Mouse (Mus musculus) MEL (cell line): ENCODE data around the gene Nkiras2. TPM values are rescaled to one million over a fixed set of nuclear protein-coding genes. Genes with fewer than 3 reads are reported as not detected.

ENCODE experiments used
- DNase-seq: peaks from one replicate; pipeline ENCODE4 v3.0.0; 2011; ENCODE audit warnings: low read depth, low spot score
- H3K27ac ChIP-seq: 2 replicates; pipeline ENCODE4 v1.5.1; 2012; ENCODE audit warnings: low read depth, mild to moderate bottlenecking, control low read depth, low read length, moderate library complexity; ENCODE audit not compliant: control insufficient read depth
- H3K27me3 ChIP-seq, 2 experiments: fragments of 150-350 bp in 1 of 2; sonication (generic) in 1 of 2; 2 replicates each; pipeline ENCODE4 v1.6.1; 2012; ENCODE audit warnings: low read length in 2 of 2, mild to moderate bottlenecking in 2 of 2, improper control_type of control experiment in 1 of 2, moderate library complexity in 1 of 2; ENCODE audit not compliant: insufficient read depth in 2 of 2, control insufficient read depth in 1 of 2
- H3K36me3 ChIP-seq, 2 experiments: 2 replicates each; pipeline ENCODE4 v1.6.1; 2012 to 2014; ENCODE audit warnings: low read length in 2 of 2, improper control_type of control experiment in 1 of 2, inconsistent platforms in 1 of 2, mild to moderate bottlenecking in 1 of 2; ENCODE audit not compliant: insufficient read depth in 2 of 2, control insufficient read depth in 1 of 2
- H3K4me1 ChIP-seq, 2 experiments: fragments of 150-350 bp in 1 of 2; sonication (generic) in 1 of 2; 2 replicates each; pipeline ENCODE4 v1.6.1; 2012; ENCODE audit warnings: low read length in 2 of 2, improper control_type of control experiment in 1 of 2, mild to moderate bottlenecking in 1 of 2; ENCODE audit not compliant: insufficient read depth in 2 of 2, control insufficient read depth in 1 of 2
- H3K4me3 ChIP-seq, 2 experiments: fragments of 150-350 bp in 1 of 2; sonication (generic) in 1 of 2; 2 replicates each; pipeline ENCODE4 v1.5.1; 2012; ENCODE audit warnings: low read depth in 2 of 2, low read length in 2 of 2, mild to moderate bottlenecking in 2 of 2, moderate library complexity in 2 of 2, control low read depth in 1 of 2, improper control_type of control experiment in 1 of 2; ENCODE audit not compliant: control insufficient read depth in 1 of 2, insufficient read depth in 1 of 2
- H3K79me2 ChIP-seq: 2 replicates; pipeline ENCODE4 v1.6.1; 2012; ENCODE audit warnings: mild to moderate bottlenecking, low read length, moderate library complexity; ENCODE audit not compliant: control insufficient read depth, poor library complexity, insufficient read depth
- H3K9ac ChIP-seq: 2 replicates; pipeline ENCODE4 v1.6.1; 2012; ENCODE audit warnings: low read depth, mild to moderate bottlenecking, control low read depth, low read length, moderate library complexity; ENCODE audit not compliant: control insufficient read depth, poor library complexity, severe bottlenecking
- H3K9me3 ChIP-seq: fragments of 150-350 bp; sonication (generic); replicated peaks from 2 replicates; pipeline ENCODE4 v1.6.1; 2012; ENCODE audit warnings: mild to moderate bottlenecking, low read length, improper control_type of control experiment, moderate library complexity; ENCODE audit not compliant: insufficient read depth
- CHD2 ChIP-seq: IDR thresholded peaks from 2 replicates; pipeline ENCODE4 v1.6.1; 2011; ENCODE audit warnings: low read length, improper control_type of control experiment
- CTCF ChIP-seq, 3 experiments: IDR thresholded peaks in 2 of 3; conservative IDR thresholded peaks in 1 of 3; 2 replicates each; pipeline ENCODE4 v1.5.1; 2011 to 2012; ENCODE audit warnings: low read length in 3 of 3, low read depth in 2 of 3, mild to moderate bottlenecking in 2 of 3, improper control_type of control experiment in 1 of 3, inconsistent platforms in 1 of 3, mixed read lengths in 1 of 3, moderate library complexity in 1 of 3; ENCODE audit not compliant: control insufficient read depth in 1 of 3, insufficient read depth in 1 of 3, poor library complexity in 1 of 3, severe bottlenecking in 1 of 3
- ETS1 ChIP-seq: IDR thresholded peaks from 2 replicates; pipeline ENCODE4 v1.6.1; 2012; ENCODE audit warnings: low read depth, mild to moderate bottlenecking, inconsistent platforms, low read length, improper control_type of control experiment, moderate library complexity
- GATA1 ChIP-seq: IDR thresholded peaks from 2 replicates; pipeline ENCODE4 v1.6.1; 2011; ENCODE audit warnings: low read depth, low read length, improper control_type of control experiment
- KAT2A ChIP-seq: conservative IDR thresholded peaks from 2 replicates; pipeline ENCODE4 v1.6.1; 2012; ENCODE audit warnings: low read depth, low read length, improper control_type of control experiment, inconsistent platforms
- MAFK ChIP-seq: IDR thresholded peaks from 2 replicates; pipeline ENCODE4 v1.6.1; 2011; ENCODE audit warnings: low read depth, mild to moderate bottlenecking, low read length, improper control_type of control experiment, borderline replicate concordance
- MAX ChIP-seq: IDR thresholded peaks from 2 replicates; pipeline ENCODE4 v1.6.1; 2011; ENCODE audit warnings: low read length, improper control_type of control experiment
- MAZ ChIP-seq: IDR thresholded peaks from 2 replicates; pipeline ENCODE4 v1.6.1; 2012; ENCODE audit warnings: low read depth, mild to moderate bottlenecking, inconsistent platforms, low read length, improper control_type of control experiment
- MYC ChIP-seq: IDR thresholded peaks from 2 replicates; pipeline ENCODE4 v1.6.1; 2011; ENCODE audit warnings: low read depth, mild to moderate bottlenecking, low read length, improper control_type of control experiment, moderate library complexity
- POLR2A ChIP-seq, 2 experiments: IDR thresholded peaks; 2 replicates each; pipeline ENCODE4 v1.6.1; 2011 to 2012; ENCODE audit warnings: low read length in 2 of 2, mild to moderate bottlenecking in 2 of 2, control low read depth in 1 of 2, improper control_type of control experiment in 1 of 2, low read depth in 1 of 2, moderate library complexity in 1 of 2; ENCODE audit not compliant: control insufficient read depth in 1 of 2, insufficient read depth in 1 of 2, poor library complexity in 1 of 2
- RCOR1 ChIP-seq: IDR thresholded peaks from 2 replicates; pipeline ENCODE4 v1.6.1; 2012; ENCODE audit warnings: low read depth, mild to moderate bottlenecking, inconsistent platforms, low read length, improper control_type of control experiment
- SIN3A ChIP-seq: IDR thresholded peaks from 2 replicates; pipeline ENCODE4 v1.6.1; 2012; ENCODE audit warnings: low read length, improper control_type of control experiment, inconsistent platforms
- TBP ChIP-seq: IDR thresholded peaks from 2 replicates; pipeline ENCODE4 v1.8.0; 2011; ENCODE audit warnings: low read depth, low read length, improper control_type of control experiment
- UBTF ChIP-seq: IDR thresholded peaks from 2 replicates; pipeline ENCODE4 v1.6.1; 2012; ENCODE audit warnings: low read depth, mild to moderate bottlenecking, inconsistent platforms, low read length, improper control_type of control experiment, moderate library complexity, borderline replicate concordance; ENCODE audit not compliant: insufficient read depth
- ZKSCAN1 ChIP-seq: IDR thresholded peaks from 2 replicates; pipeline ENCODE4 v1.6.1; 2012; ENCODE audit warnings: low read depth, mild to moderate bottlenecking, inconsistent platforms, low read length, improper control_type of control experiment, moderate library complexity
- ZNF384 ChIP-seq: IDR thresholded peaks from 2 replicates; pipeline ENCODE4 v1.6.1; 2012; ENCODE audit warnings: low read depth, mild to moderate bottlenecking, inconsistent platforms, low read length, improper control_type of control experiment
- polyA plus RNA-seq, 2 experiments: library from polyadenylated mRNA; stranded (reverse) in 1 of 2; unstranded in 1 of 2; fragments of >175 nt in 1 of 2; fragments of >200 nt in 1 of 2; gene quantifications; 2 replicates each; pipeline versions ENCODE4 v1.2.1 to v1.2.4; 2012; ENCODE audit warnings: low replicate concordance in 2 of 2, low read depth in 1 of 2; ENCODE audit not compliant: insufficient read length in 2 of 2, insufficient read depth in 1 of 2, missing spikeins in 1 of 2
- total RNA-seq: library from RNA; depleted of rRNA; stranded (reverse); fragments of 300-350 nt; gene quantifications from 2 replicates; pipeline ENCODE4 v1.2.3, GENCODE M21; 2012

The Nkiras2 gene
- total and polyA plus RNA-seq, 3 experiments: 37.1 to 49.9 TPM; not detected in 1

DNA sequence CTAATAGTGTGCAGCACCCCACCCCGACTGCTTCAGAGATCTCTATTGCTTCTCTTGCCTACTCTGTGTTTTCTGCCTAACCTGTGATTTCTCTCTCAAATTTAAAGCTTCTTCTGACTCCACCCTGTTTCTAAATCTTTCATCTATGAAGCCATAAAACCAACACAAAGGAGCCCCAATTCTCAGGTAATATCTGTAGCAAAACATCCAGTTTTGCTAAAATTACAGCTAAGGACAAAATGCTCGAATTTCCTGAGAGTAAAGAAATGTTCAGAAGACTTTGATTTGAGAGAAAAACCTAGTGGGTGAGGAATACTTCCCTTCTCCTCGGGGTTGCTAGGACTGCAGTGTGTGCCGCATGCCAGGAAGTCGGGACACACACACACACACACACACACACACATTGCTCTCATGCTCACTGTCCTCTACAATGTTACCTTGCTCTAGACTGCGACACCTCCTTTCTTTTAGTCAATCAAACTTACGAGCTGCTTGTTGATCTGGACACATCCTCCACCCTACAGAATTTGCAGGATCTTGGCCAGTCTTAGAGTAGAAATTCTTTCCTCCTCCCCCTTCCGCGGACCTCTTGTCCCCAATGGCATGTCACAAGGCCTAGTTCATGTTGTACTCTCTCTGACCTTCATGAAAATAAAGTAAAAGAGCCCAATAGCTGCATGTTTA is 8.9 kb upstream of the Nkiras2 start:
- no peaks in the 10 kb centered on the region; a peak in 1 of 4 replicates for H3K4me1 ChIP-seq
- no peak overlapping the region for H3K4me3 ChIP-seq
- H3K36me3 ChIP-seq: peaks cover 2 to 31% of the 10 kb centered on the region in 2 experiments
- no peak for DNase-seq
- no peaks in the 10 kb centered on the region for H3K9me3 ChIP-seq
- H3K79me2 ChIP-seq: peaks cover 82% of the 10 kb centered on the region
- no peaks in the 10 kb centered on the region for H3K27me3 ChIP-seq
- no peak overlapping the region for H3K9ac ChIP-seq
- TF ChIP-seq ETS1: no peak
- TF ChIP-seq CTCF (IDR thresholded peaks at IDR 0.05 in 2 of 3, conservative IDR thresholded peaks at IDR 0.05 in 1 of 3; ENCODE audit: control insufficient read depth in 1 of 3, insufficient read depth in 1 of 3, low read depth in 2 of 3, low read length in 3 of 3, poor library complexity in 1 of 3, severe bottlenecking in 1 of 3): no peak
- TF ChIP-seq ZNF384: no peak
- no peak for TF ChIP-seq ZKSCAN1
- TF ChIP-seq POLR2A (IDR thresholded peaks at IDR 0.05; ENCODE audit: control insufficient read depth in 1 of 2, insufficient read depth in 1 of 2, low read depth in 1 of 2, low read length in 2 of 2, poor library complexity in 1 of 2): no peak
- TF ChIP-seq RCOR1: no peak
- TF ChIP-seq MYC: no peak
- TF ChIP-seq UBTF: no peak
- no peak for TF ChIP-seq SIN3A
- no peak for TF ChIP-seq MAFK
- TF ChIP-seq, all 39 proteins: peak for 0
- H3K27ac ChIP-seq: no peak overlapping the region

- H3K4me3 ChIP-seq: no peak overlapping the region
- H3K9ac ChIP-seq: no peak overlapping the region
- no peak overlapping the region for H3K27ac ChIP-seq
- H3K36me3 ChIP-seq: peaks cover 9 to 32% of the 10 kb centered on the region in 2 experiments
- H3K27me3 ChIP-seq: no peaks in the 10 kb centered on the region
- H3K79me2 ChIP-seq: peaks cover 80% of the 10 kb centered on the region
- no peaks in the 10 kb centered on the region for H3K9me3 ChIP-seq
- TF ChIP-seq POLR2A (IDR thresholded peaks at IDR 0.05; ENCODE audit: control insufficient read depth in 1 of 2, insufficient read depth in 1 of 2, low read depth in 1 of 2, low read length in 2 of 2, poor library complexity in 1 of 2) (no peak), MAX (no peak), ZNF384 (no peak), KAT2A (no peak), CHD2 (no peak), GATA1 (no peak), MAZ (no peak), TBP (no peak)
- TF ChIP-seq, all 39 proteins: peak for 0
- H3K4me1 ChIP-seq: peaks cover 5 to 9% of the 10 kb centered on the region in 2 experiments
- DNase-seq: no peak
These were observed 7.4 kb upstream of the Nkiras2 start for GRCm38 (mm10) chr11:100611627-100612026.
